Mouse (Mus musculus) G1E (cell line): ENCODE measurements around the gene Pick1.

Source experiments
- CTCF ChIP-seq: IDR thresholded peaks from 2 replicates; pipeline ENCODE4 v1.5.1; 2012; ENCODE audit warnings: low read depth, low read length, inconsistent platforms, mixed read lengths
- GATA1 ChIP-seq: IDR thresholded peaks from 2 replicates; pipeline ENCODE4 v1.6.1; 2012; ENCODE audit warnings: borderline replicate concordance, low read length, inconsistent platforms, mixed read lengths
- POLR2AphosphoS5 ChIP-seq: IDR thresholded peaks from 2 replicates; pipeline ENCODE4 v1.6.1; 2012; ENCODE audit warnings: low read depth, low read length, inconsistent platforms; ENCODE audit not compliant: insufficient replicate concordance

DNA sequence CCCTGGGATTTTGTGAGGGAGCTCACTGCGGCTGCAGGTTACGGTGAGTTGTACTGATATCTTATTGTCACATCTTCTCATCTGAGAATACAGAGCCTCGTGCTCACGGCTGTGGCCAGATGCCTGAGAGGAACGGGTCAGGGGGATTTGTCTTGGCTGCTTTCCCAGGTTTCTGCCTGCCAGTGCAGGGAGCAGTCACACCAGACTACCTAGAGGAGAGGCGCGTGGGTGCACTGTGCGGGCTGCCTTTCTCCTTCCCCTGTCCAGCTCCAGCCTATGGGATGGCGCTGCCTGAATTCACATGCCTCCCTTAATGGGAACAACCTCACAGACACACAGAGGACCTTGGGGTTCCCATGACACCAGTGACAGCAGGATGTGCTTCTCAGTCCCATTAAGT, 6.3 kb downstream of the Pick1 start:
- TF ChIP-seq CTCF (no peak), POLR2AphosphoS5 (no peak), GATA1 (no peak)
